Mouse (Mus musculus): ENCODE measurements around the gene Msh2.

DNA sequence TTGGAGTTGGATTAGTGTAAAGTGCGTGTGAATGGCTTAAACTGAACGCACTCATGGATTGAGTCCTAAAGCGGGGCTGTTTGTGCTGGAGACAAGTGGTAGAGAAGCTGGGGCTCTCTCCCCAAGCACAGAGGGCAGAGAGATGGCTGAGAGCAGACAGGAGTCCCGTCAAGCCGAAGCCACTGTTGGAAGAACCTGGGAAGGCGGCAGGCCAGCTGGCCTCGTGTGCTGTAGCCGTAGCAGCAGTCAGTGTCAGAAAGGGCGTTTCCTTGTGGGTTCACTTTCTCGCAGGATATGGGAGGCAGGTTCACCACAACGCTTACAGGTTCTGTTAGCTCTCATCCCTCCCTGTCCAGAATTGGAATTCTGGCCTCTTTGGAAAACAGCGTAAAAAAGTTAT lies 31.1 kb upstream of the Msh2 start:
- TF ChIP-seq EP300 (IDR thresholded peaks at IDR 0.05; ENCODE audit: low read depth) (no peak), CTCF (IDR thresholded peaks at IDR 0.05; ENCODE audit: low read depth) (no peak)

Data from liver, postnatal 0 days (tissue).